Mouse (Mus musculus): ENCODE results near the gene Mageb4. TPM values are rescaled to one million over a fixed set of nuclear protein-coding genes. Genes with fewer than 3 reads are reported as not detected.

Mageb4 gene
- not detected for polyA plus RNA-seq (2017; shearing (Covaris generic))

DNA sequence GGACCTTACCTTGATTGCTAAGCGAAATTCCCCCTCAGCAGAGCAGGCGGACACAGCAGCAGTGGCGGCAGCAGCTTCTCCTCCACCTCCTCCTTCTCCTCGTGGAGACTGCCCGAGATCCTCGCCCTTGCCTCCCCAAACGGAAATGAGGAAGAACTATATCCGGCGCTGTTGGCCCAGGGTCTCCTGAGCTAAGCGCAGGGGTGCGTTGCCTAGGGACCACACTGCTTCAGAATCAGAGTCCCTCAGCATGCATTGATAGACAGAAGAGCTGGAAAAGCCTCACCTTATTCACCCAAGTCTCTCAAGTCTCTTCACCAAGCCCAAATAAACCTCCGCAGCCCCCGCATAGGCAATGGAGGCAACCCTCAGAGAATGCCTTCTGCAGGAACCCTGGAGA, at the start of gene Mageb4:
Mageb4 (minus strand) TSS at position 101 of the 400 bp plus-strand sequence.

Other genes with a start within 250 kb of the Mageb4 start
- gene Nr0b1, start 113.3 kb downstream of the Mageb4 start, polyA plus RNA-seq (2017; shearing (Covaris generic)): not detected